Mouse (Mus musculus): ENCODE results near the gene P2ry13.

Gene P2ry13

GRCm38 (mm10) chr3:59210727-59211126, at the start of gene P2ry13:
P2ry13 (minus strand) TSS chr3:59210882.
- DNase-seq (ENCODE audit: low spot score in 2 of 2), result no peak

GRCm38 (mm10) chr3:59257740-59258664, 47.3 kb upstream of the P2ry13 start:
- peak; percentile 29 to 36 for DNase-seq (ENCODE audit: low spot score in 2 of 2)

GRCm38 (mm10) chr3:59250454-59250853, 39.8 kb upstream of the P2ry13 start:
- no peak for DNase-seq (ENCODE audit: low spot score in 2 of 2)

GRCm38 (mm10) chr3:59248031-59248430, 37.3 kb upstream of the P2ry13 start:
- no peak for DNase-seq (ENCODE audit: low spot score in 2 of 2)

- DNase-seq (ENCODE audit: low spot score in 2 of 2), result peak; percentile 85 to 87
These were observed 32.7 kb upstream of the P2ry13 start for GRCm38 (mm10) chr3:59243384-59243783.

- DNase-seq (ENCODE audit: low spot score in 2 of 2), result no peak
These were observed 24.2 kb upstream of the P2ry13 start for GRCm38 (mm10) chr3:59234878-59235277.

GRCm38 (mm10) chr3:59230912-59231311, 20.2 kb upstream of the P2ry13 start:
- no peak for DNase-seq (ENCODE audit: low spot score in 2 of 2)

GRCm38 (mm10) chr3:59228730-59229551, 18.3 kb upstream of the P2ry13 start:
- peak in 1 of 2 experiments; percentile 62 for DNase-seq (ENCODE audit: low spot score in 2 of 2)

GRCm38 (mm10) chr3:59227696-59228095, 17.0 kb upstream of the P2ry13 start:
- DNase-seq (ENCODE audit: low spot score in 2 of 2), result peak in 1 of 2 experiments; percentile 17

GRCm38 (mm10) chr3:59225411-59225810, 14.7 kb upstream of the P2ry13 start:
- DNase-seq (ENCODE audit: low spot score in 2 of 2), result no peak

- no peak for DNase-seq (ENCODE audit: low spot score in 2 of 2)
These were observed 11.6 kb upstream of the P2ry13 start for GRCm38 (mm10) chr3:59222303-59222702.

- no peak for DNase-seq (ENCODE audit: low spot score in 2 of 2)
These were observed 8.6 kb upstream of the P2ry13 start for GRCm38 (mm10) chr3:59219326-59219725.

- DNase-seq (ENCODE audit: low spot score in 2 of 2), result no peak
These were observed 6.5 kb upstream of the P2ry13 start for GRCm38 (mm10) chr3:59217211-59217610.

- no peak for DNase-seq (ENCODE audit: low spot score in 2 of 2)
These were observed 1.7 kb upstream of the P2ry13 start for GRCm38 (mm10) chr3:59212404-59212803.

- DNase-seq (ENCODE audit: low spot score in 2 of 2), result no peak
These were observed 1.1 kb upstream of the P2ry13 start for GRCm38 (mm10) chr3:59211784-59212183.

- DNase-seq (ENCODE audit: low spot score in 2 of 2), result no peak
These were observed 593 bp downstream of the P2ry13 start for GRCm38 (mm10) chr3:59210089-59210488.

GRCm38 (mm10) chr3:59208650-59209548, 1.8 kb downstream of the P2ry13 start:
- DNase-seq (ENCODE audit: low spot score in 2 of 2), result no peak

GRCm38 (mm10) chr3:59205941-59206340, 4.7 kb downstream of the P2ry13 start:
- no peak for DNase-seq (ENCODE audit: low spot score in 2 of 2)

- DNase-seq (ENCODE audit: low spot score in 2 of 2), result no peak
These were observed 5.8 kb downstream of the P2ry13 start for GRCm38 (mm10) chr3:59204719-59205503.

- DNase-seq (ENCODE audit: low spot score in 2 of 2), result no peak
These were observed 6.7 kb downstream of the P2ry13 start for GRCm38 (mm10) chr3:59203802-59204520.

Measured in right cerebral cortex, postnatal 10 days (tissue).